Mouse (Mus musculus) forebrain, embryonic 16.5 days (tissue): ENCODE measurements around the gene Smim13. TPM values are rescaled to one million over a fixed set of nuclear protein-coding genes. Genes with fewer than 3 reads are reported as not detected.

Experiments
- ATAC-seq: fragments of 200-750 bp; cut with Nextera tagmentation; 2 replicates; pipeline ENCODE4 v1.8.0; 2017; ENCODE audit warnings: mild to moderate bottlenecking, moderate library complexity
- H3K27ac ChIP-seq: fragments of 300-500 bp; sonication (generic); 2 replicates; pipeline ENCODE4 v1.5.1; 2014; ENCODE audit warnings: low read length, control low read depth
- H3K27me3 ChIP-seq: fragments of 300-500 bp; sonication (generic); replicated peaks from 2 replicates; pipeline ENCODE4 v1.6.1; 2014; ENCODE audit warnings: low read length; ENCODE audit not compliant: control insufficient read depth, insufficient read depth
- H3K36me3 ChIP-seq: fragments of 300-500 bp; sonication (generic); 2 replicates; pipeline ENCODE4 v1.6.1; 2014; ENCODE audit not compliant: control insufficient read depth, insufficient read depth
- H3K4me1 ChIP-seq: fragments of 300-500 bp; sonication (generic); replicated peaks from 2 replicates; pipeline ENCODE4 v1.6.1; 2014; ENCODE audit warnings: low read length; ENCODE audit not compliant: control insufficient read depth, insufficient read depth
- H3K4me2 ChIP-seq: fragments of 300-500 bp; sonication (generic); 2 replicates; pipeline ENCODE4 v1.6.1; 2014; ENCODE audit warnings: mild to moderate bottlenecking, low read length, control low read depth
- H3K4me3 ChIP-seq: fragments of 300-500 bp; sonication (generic); replicated peaks from 2 replicates; pipeline ENCODE4 v1.5.1; 2014; ENCODE audit warnings: mild to moderate bottlenecking, low read length, control low read depth
- H3K9ac ChIP-seq: fragments of 300-500 bp; sonication (generic); replicated peaks from 2 replicates; pipeline ENCODE4 v1.6.1; 2014; ENCODE audit warnings: low read depth, low read length, control low read depth
- H3K9me3 ChIP-seq: fragments of 300-500 bp; sonication (generic); 2 replicates; pipeline ENCODE4 v1.6.1; 2016; ENCODE audit warnings: low read length; ENCODE audit not compliant: control insufficient read depth
- WGBS: fragments of 180-500 bp; shearing (Covaris S2); extraction: QIAGEN DNeasy Blood & Tissue Kit; methylation state at CpG from one replicate; pipeline ENCODE4 v1.1.7; 2014; 5-methylcytosine and 5-hydroxymethylcytosine counted together
- polyA plus RNA-seq: library from polyadenylated mRNA; unstranded; fragments of >200 nt; fragmentation: Nextera tagmentation; extraction: Ambion mirVana; gene quantifications from 2 replicates; pipeline ENCODE4 v1.2.1, GENCODE M21; 2015

Gene Smim13
- polyA plus RNA-seq, 1 experiment from 2014 or later: 26.9 TPM

DNA sequence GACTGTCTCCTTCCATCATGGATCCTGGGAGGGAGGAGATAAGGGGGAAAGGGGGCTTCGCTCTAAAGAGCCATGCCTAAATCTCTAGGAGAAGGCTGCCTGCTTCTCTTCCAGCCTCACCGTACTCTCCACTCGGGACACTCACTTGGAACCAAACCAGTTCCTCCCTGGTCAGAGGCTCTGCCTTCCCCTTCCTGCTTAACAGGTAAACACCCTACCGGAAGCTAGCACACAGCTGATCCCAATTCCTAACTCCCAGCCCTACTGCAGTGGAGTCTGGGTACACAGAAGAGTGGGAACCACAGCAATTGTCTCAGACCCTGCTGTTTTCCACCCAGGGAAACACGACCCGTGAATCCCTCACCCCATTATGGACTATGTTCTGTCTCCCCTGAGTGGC is 46.2 kb downstream of the Smim13 start:
- no peak overlapping the region for H3K27ac ChIP-seq
- H3K36me3 ChIP-seq: no peaks in the 10 kb centered on the region
- H3K9me3 ChIP-seq: no peaks in the 10 kb centered on the region
- no peaks in the 10 kb centered on the region for H3K4me1 ChIP-seq
- 87% methylated on average over 6 of the region's 6 CpGs for WGBS
- no peaks in the 10 kb centered on the region for H3K27me3 ChIP-seq
- no peak overlapping the region for H3K4me3 ChIP-seq
- no peak overlapping the region for H3K9ac ChIP-seq
- no peak for ATAC-seq
- H3K4me2 ChIP-seq: no peak overlapping the region

DNA sequence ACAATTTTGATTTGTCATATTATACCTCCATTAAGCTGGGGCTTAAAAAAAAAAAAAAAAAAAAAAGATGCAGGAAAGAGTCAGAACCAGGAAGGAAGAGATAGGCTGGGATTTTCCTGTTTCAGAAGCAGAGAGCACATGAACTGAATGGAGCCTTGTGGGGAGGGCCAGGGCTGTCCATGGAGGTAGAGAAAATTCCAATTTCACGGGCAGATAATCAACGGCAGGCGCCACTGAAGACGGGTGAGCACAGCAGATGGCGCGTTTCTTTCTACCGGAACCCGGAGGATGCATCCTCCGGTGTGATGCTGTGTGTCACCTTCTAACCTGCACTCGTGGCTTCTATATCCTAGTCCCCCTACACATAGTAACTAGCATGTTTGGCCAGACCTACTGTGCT is 46.8 kb downstream of the Smim13 start:
- H3K27ac ChIP-seq: no peak overlapping the region
- H3K9me3 ChIP-seq: no peaks in the 10 kb centered on the region
- no peaks in the 10 kb centered on the region for H3K36me3 ChIP-seq
- H3K4me1 ChIP-seq: no peaks in the 10 kb centered on the region
- no peaks in the 10 kb centered on the region for H3K27me3 ChIP-seq
- H3K4me3 ChIP-seq: no peak overlapping the region
- 89% methylated on average over 10 of the region's 10 CpGs for WGBS
- ATAC-seq: no peak
- no peak overlapping the region for H3K4me2 ChIP-seq
- no peak overlapping the region for H3K9ac ChIP-seq

DNA sequence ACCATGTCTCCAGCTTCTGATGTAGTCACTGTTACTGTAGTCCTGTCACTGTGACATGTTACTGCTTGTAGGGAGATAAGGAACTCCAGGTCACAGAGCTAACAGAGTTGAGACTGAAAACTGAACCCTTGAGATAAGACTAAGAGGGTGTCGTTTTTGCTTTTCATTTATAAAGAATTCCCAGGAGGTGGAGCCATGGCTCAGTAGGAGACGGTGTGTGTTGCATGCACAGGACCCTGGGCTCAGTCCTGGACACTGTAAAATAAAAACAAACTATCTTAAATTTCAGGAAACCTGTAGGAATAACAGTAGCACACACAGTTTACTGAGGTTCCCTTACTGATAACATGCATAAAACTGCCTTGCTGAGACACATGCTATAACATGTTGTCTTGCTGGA is 48.9 kb downstream of the Smim13 start:
- no peak for ATAC-seq

DNA sequence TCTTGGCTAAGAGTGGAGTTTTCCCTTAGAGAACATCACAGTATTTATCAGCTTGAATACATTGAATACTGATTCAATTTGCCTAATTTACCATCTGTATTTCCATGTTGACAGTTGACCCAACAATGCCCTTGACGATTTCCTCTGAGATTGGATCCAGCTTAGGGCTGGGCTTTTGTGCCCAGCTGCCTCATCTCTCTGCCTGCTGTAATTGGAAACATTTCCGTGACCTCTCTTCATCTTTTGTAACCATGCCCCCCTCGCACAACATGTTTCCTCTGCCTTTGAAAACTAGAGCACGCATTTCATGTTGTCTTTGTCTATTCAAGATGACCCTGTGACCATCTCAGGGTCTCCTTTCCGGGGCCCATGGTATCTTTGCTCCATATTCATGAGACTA is 49.4 kb downstream of the Smim13 start:
- ATAC-seq: no peak
- H3K4me2 ChIP-seq: no peak overlapping the region
- H3K27ac ChIP-seq: no peak overlapping the region
- no peaks in the 10 kb centered on the region for H3K4me1 ChIP-seq
- no peak overlapping the region for H3K4me3 ChIP-seq
- 51% methylated on average over 5 of the region's 5 CpGs for WGBS
- H3K9me3 ChIP-seq: no peaks in the 10 kb centered on the region
- no peak overlapping the region for H3K9ac ChIP-seq
- no peaks in the 10 kb centered on the region for H3K27me3 ChIP-seq
- H3K36me3 ChIP-seq: no peaks in the 10 kb centered on the region

More for the DNA sequence above, 48.9 kb downstream of the Smim13 start:
- WGBS: 45% methylated on average over 2 of the region's 2 CpGs
- Histone ChIP-seq H3K27me3 (no peaks in the 10 kb centered on the region), H3K4me2 (no peak overlapping the region), H3K4me1 (no peaks in the 10 kb centered on the region), H3K9me3 (no peaks in the 10 kb centered on the region), H3K36me3 (no peaks in the 10 kb centered on the region), H3K9ac (no peak overlapping the region), H3K27ac (no peak overlapping the region), H3K4me3 (no peak overlapping the region)

DNA sequence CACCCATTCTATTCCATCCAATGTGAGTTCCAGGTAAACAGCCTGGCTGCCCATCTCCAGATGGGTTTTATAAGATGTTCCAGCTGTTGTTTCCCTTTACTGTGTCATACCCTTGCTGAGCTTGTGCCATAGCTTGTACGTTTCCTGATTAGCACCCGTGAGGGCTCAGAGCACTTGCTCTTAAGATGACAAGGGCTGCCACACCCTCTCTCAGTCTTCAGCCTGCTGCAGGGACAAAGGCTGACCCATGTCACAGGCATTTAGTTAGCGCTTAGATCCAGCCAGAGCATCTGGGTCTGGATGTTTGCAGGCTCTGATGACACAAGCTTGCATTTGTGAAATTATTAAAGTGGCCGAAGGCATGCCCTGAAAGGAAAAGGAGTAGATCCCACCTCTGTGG is 50.4 kb downstream of the Smim13 start:
- no peak for ATAC-seq
- no peak overlapping the region for H3K4me2 ChIP-seq
- no peak overlapping the region for H3K27ac ChIP-seq
- H3K9me3 ChIP-seq: no peaks in the 10 kb centered on the region
- H3K36me3 ChIP-seq: no peaks in the 10 kb centered on the region
- no peak overlapping the region for H3K9ac ChIP-seq
- WGBS: 82% methylated on average over 4 of the region's 4 CpGs
- H3K27me3 ChIP-seq: no peaks in the 10 kb centered on the region
- no peaks in the 10 kb centered on the region for H3K4me1 ChIP-seq
- H3K4me3 ChIP-seq: no peak overlapping the region

DNA sequence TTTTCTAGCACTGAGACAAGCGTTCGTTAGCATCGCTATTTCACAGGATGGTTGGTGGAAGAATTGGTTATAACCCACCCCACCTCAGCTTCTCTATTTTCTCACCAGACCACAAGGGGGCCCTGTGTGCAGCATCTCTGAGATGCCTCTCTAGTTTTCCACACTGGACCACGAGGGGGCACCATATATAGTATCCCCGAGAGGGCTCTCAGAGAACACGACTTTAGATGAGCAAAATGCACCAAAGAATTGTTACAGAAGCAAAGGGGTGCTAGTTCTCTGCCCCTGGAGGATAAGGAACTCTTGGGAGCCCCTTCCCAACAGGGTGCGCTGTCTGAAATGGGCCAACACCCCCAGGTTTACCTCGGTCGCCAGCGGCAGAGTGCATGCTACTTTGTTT is 53.1 kb downstream of the Smim13 start:
- 61% methylated on average over 10 of the region's 10 CpGs for WGBS

DNA sequence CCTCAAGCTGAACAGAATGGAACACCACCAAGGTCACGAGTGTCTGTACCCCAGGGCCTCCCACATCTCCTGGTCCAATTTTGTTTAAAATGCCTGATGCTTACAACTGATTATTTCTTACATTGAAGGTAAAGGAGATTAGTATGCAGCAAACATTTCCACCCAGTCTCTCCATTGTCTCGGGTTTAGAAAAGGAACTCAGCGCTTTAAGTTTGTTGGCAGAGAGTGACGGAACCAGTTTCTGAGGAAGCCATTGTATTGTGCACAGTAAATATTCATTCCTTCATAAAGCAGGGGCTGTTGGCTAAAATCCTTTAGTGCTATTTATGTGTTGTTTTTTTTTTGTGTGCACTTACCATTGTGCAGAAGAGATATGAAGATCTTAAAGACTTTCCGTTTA is 71.1 kb downstream of the Smim13 start:
- peaks cover 8% of the 10 kb centered on the region for H3K4me1 ChIP-seq
- no peaks in the 10 kb centered on the region for H3K9me3 ChIP-seq
- no peak overlapping the region for H3K9ac ChIP-seq
- peak overlapping the region; percentile 49 for H3K27ac ChIP-seq
- no peak overlapping the region for H3K4me3 ChIP-seq
- WGBS: 11% methylated on average over 5 of the region's 5 CpGs
- H3K4me2 ChIP-seq: no peak overlapping the region
- H3K27me3 ChIP-seq: no peaks in the 10 kb centered on the region
- H3K36me3 ChIP-seq: peaks cover 15% of the 10 kb centered on the region
- ATAC-seq: peak; percentile 31; the same call in 1 of the 2 replicates

More for the DNA sequence above, 53.1 kb downstream of the Smim13 start:
- no peaks in the 10 kb centered on the region for H3K4me1 ChIP-seq
- H3K9me3 ChIP-seq: no peaks in the 10 kb centered on the region
- H3K4me2 ChIP-seq: no peak overlapping the region
- H3K9ac ChIP-seq: no peak overlapping the region
- H3K27ac ChIP-seq: no peak overlapping the region
- no peaks in the 10 kb centered on the region for H3K36me3 ChIP-seq
- ATAC-seq: peak; percentile 33; the same call in 1 of the 2 replicates
- H3K27me3 ChIP-seq: no peaks in the 10 kb centered on the region
- H3K4me3 ChIP-seq: no peak overlapping the region

DNA sequence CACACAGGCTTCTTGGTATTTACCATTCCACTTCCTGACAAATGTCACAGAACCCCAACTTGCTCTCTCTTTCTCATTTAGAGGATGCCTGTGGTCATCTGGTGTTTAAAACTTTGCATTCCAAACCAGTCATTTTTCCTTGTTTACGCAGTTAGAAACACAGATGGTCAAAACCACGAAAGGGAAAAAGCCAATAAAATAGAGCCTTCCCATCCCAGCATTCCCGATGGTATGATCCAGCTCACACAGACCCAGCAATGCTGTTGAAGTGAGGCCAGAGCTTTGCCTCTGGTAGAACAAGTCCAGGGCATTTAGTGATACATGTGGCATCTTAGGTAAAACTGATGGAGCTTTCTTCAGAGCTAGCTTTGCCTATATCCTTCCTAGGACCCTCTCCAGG is 71.8 kb downstream of the Smim13 start:
- Histone ChIP-seq H3K27ac (peak overlapping the region; percentile 69), H3K36me3 (peaks cover 8% of the 10 kb centered on the region), H3K4me1 (peaks cover 8% of the 10 kb centered on the region), H3K9ac (no peak overlapping the region), H3K9me3 (no peaks in the 10 kb centered on the region), H3K27me3 (no peaks in the 10 kb centered on the region), H3K4me3 (no peak overlapping the region), H3K4me2 (no peak overlapping the region)
- 65% methylated on average over 3 of the region's 3 CpGs for WGBS
- no peak for ATAC-seq

DNA sequence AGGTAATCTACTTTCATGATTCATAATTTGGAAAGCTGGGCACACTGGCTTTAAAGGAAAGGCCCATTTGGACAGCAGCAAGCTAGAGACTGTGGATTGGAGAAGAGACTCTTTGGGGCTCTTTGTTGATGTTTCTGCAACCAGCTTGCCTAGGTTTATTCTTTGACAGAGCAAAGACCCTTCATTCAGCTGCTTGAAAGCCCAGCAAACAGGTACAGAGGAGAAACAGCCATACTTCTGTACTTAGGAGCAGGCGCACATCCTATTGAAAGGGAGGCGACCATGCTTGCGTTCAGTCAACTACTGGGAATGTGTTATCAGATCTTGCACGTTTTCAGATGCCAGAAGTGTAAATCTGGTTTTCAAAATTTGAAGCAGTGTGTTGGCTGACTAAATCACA is 75.0 kb downstream of the Smim13 start:
- WGBS: 78% methylated on average over 4 of the region's 4 CpGs
- ATAC-seq: no peak

DNA sequence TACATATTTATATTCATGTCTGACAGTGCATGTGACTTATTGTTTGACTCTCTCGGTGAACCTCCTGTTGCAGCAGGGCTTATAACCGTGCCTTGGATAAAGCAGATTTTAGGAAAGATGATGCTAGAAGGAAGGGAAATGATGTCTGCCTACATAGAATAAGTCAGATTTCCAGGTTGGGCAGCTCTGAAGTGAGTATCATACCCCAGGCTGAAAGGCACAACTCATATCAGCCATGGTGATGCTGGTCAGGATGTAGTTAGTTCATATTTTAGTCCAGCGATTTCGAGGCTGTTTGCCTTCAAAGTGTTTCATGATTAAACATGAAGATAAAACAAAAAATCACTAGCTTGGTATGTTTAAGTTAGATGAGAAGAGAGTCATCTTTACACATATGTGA is 75.7 kb downstream of the Smim13 start:
- H3K4me1 ChIP-seq: peaks cover 19% of the 10 kb centered on the region
- H3K27me3 ChIP-seq: no peaks in the 10 kb centered on the region
- no peaks in the 10 kb centered on the region for H3K9me3 ChIP-seq
- no peak overlapping the region for H3K4me2 ChIP-seq
- WGBS: 89% methylated on average over 4 of the region's 4 CpGs
- no peak overlapping the region for H3K9ac ChIP-seq
- no peak overlapping the region for H3K27ac ChIP-seq
- H3K36me3 ChIP-seq: no peaks in the 10 kb centered on the region
- ATAC-seq: no peak
- H3K4me3 ChIP-seq: no peak overlapping the region

More for the DNA sequence above, 75.0 kb downstream of the Smim13 start:
- Histone ChIP-seq H3K4me1 (peaks cover 19% of the 10 kb centered on the region), H3K9ac (no peak overlapping the region), H3K36me3 (no peaks in the 10 kb centered on the region), H3K27me3 (no peaks in the 10 kb centered on the region), H3K27ac (no peak overlapping the region), H3K9me3 (no peaks in the 10 kb centered on the region), H3K4me3 (no peak overlapping the region), H3K4me2 (no peak overlapping the region)
